Mouse (Mus musculus) monocyte, adult 5-6 weeks (primary cell): ENCODE results near the gene Tom1l2. TPM values are rescaled to one million over a fixed set of nuclear protein-coding genes. Genes with fewer than 3 reads are reported as not detected.

Experiments used
- ATAC-seq: fragments of 153-309, 156-312 bp; replicated peaks from 2 replicates; pipeline ENCODE4 v1.8.0; 2017; ENCODE audit warnings: mild to moderate bottlenecking; ENCODE audit not compliant: low TSS enrichment, insufficient number of reproducible peaks, severe bottlenecking, poor library complexity, low FRiP score
- total RNA-seq: library from RNA; stranded (forward); fragments of 200-1000, 200-491, 200-594 nt; gene quantifications from 3 replicates; pipeline ENCODE4 v1.2.3, GENCODE M21; 2017

Tom1l2 gene
- total RNA-seq, 1 experiment from 2014 or later, result 9.3 TPM

DNA sequence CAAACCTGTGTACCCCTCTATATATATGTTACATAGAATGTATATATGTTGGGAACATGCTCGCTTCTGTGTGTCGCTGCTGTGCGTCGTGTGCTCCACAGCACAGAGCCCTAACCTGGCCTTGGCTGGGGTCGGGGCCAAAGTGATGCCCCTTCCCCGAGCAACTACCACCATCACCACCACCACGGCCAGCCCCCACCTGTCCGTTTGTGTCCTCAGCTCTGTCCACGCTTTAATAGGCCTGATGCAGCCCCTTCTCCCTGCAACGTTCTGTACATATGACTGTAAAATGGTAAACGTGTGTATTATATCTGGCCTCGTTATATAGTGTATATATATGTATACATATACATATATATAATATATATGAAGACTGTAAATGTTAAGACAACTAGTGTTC lies 154.1 kb downstream of the Tom1l2 start:
- ATAC-seq, result no peak

DNA sequence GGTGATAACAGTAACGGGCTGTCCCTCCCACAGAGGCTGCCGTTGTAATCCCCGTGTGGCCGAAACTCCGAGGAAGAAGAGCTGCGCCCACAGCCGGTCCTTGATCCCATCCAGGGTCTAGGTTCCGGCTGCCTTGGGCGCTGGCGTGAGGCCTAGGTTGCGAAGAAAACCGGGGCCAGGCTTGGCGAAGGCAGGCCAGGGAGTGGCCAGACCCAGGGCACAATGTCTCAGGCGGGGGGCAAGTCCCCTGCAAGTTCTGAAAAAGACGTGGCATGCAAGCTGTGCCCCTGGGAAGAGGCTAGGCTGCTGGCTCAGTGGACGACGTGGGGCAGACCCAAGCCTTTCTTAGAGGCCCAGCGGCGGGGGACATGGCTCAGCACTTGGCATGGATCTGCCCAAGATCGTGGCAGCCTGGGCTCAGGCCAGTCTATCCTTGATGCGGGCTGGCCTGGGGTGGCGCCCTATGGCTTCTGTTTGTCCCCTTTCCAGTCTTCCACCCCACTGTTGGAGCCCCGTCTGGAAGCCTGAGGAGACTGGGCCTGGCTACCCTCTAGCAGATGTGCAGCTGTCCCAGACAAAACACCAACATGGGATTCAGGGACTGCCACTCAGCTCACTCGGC lies 154.6 kb downstream of the Tom1l2 start:
- ATAC-seq, result no peak

DNA sequence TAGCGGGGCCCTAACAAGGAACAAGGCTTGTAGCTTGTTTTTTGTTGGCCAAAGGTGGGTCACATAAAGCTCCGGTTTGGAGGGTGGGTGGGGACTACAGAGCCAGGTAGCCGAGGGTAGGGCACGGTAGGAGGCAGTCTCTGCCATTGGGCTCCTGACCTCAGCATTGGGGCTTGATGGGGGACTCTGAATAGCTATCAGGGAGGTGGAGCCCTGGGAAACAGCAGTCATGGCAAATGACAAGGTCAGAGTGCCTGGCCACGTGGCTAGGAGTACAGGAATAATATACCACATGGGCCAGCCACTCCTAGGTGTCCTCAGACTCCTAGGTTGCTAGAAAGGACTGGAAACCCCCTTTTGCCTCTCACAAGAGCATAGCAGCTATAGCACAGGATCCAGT lies 156.4 kb downstream of the Tom1l2 start:
- no peak for ATAC-seq

DNA sequence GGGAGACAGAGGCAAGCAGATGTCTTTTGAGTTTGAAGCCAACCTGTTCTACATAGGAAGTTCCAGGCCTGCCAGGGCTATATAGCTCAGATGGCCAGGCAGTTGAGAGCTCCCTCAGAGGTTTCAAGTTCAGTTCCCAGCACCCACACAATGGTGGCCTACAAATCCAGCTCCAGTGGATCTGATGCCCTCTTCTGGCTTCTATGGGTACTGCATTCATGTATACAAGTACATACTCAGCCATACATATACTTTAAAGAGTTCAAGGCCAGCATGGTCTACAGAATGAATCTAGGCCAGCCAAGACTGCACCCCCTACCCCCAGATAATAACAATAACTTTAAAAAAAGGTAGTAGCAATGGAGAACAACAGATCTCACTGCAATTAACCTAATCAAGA lies 157.6 kb downstream of the Tom1l2 start:
- ATAC-seq, result no peak

DNA sequence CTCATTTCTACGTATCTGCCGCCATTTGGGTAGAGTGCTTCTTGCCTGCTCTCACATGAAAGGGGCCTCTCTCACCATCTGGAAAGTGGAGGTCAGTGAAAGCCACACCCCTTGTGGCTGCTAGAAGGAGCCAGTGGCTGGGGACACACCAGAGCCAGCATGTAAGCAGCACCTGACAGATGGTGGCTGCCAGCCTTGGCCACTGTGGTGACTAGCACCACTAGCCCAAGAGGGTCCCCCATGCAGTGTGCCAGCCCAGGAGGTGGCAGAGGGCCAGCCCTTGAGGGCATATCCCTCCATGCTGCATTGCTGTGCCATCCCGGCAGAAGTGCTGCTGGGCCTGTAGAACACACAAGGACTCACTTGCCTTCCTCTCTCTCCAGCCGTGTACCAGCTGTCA lies 159.1 kb downstream of the Tom1l2 start:
- no peak for ATAC-seq

DNA sequence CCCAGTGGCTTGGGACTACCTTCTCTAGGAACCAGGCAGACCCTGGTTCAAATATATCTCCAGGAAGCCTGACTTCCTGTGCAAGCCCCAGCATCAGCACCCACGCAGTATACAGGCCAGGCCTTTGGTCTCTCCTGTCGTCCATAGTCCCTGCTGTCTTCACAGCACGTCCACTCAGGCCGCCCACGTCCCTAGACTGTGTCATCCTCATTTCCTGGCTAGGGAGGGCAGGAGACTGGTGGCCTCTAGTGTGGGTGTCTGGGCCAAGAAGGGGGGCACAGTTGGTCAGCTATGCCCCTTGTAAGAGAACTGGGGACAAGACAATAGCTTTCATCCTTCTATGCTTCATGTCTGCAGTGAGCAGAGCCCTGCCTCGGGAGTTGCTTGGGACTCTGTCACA lies 160.2 kb downstream of the Tom1l2 start:
- ATAC-seq, result no peak

DNA sequence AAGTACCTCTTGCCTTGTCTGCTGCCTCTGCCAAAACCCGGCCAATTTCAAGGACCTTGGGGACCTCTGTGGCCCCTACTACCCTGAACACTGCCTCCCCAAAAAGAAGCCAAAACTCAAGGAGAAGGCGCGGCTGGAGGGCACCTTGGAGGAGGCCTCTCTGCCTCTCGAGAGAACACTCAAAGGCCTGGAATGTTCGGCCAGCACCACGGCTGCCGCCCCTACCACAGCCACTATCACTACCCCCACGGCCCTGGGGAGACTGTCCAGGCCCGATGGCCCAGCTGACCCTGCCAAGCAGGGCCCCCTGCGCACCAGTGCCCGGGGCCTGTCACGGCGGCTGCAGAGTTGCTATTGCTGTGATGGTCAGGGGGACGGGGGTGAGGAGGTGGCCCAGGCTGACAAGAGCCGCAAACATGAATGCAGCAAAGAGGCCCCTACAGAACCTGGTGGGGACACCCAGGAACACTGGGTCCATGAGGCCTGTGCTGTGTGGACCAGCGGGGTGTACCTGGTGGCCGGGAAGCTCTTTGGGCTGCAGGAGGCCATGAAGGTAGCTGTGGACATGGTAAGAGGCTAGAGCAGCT lies 162.6 kb downstream of the Tom1l2 start:
- ATAC-seq, result no peak

DNA sequence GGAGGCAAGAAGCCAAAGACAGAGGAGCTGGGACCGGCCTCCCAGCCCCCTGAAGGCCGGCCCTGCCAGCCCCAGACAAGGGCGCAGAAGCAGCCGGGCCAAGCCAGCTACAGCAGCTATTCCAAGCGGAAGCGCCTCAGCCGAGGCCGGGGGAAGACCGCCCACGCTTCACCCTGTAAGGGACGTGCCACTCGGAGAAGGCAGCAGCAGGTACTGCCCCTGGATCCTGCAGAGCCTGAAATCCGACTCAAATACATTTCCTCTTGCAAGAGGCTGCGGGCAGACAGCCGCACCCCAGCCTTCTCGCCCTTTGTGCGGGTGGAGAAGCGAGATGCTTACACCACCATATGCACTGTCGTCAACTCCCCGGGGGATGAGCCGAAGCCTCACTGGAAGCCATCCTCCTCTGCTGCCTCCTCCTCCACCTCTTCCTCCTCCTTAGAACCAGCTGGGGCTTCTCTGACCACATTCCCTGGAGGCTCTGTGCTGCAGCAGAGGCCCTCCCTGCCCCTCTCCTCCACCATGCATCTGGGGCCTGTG lies 163.1 kb downstream of the Tom1l2 start:
- no peak for ATAC-seq

DNA sequence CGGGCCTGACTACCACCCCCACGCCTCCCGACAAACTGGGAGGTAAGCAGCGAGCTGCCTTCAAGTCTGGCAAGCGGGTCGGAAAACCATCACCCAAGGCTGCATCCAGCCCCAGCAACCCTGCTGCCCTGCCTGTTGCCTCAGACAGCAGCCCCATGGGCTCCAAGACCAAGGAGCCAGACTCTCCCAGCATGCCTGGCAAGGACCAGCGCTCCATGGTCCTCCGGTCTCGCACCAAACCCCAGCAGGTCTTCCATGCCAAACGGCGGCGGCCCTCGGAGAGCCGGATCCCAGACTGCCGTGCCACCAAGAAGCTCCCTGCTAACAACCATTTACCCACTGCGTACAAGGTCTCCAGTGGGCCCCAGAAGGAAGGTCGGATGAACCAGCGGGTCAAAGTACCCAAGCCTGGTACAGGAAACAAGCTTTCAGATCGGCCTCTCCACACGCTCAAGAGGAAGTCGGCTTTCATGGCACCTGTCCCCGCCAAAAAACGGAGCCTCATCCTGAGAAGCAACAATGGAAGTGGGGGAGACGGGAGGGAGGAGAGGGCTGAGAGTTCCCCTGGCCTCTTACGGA lies 164.3 kb downstream of the Tom1l2 start:
- ATAC-seq, result no peak

DNA sequence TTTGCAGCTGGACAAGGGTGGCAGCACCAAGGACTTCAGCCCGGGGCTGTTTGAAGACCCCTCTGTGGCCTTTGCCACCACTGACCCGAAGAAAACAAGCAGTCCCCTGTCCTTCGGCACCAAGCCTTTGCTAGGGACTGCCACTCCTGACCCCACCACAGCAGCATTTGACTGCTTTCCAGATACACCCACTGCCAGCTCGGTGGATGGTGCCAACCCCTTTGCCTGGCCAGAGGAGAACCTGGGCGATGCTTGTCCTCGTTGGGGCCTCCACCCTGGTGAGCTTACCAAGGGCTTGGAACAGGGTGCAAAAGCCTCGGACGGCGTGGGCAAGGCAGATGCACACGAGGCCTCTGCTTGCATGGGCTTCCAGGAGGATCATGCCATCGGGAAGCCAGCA lies 165.6 kb downstream of the Tom1l2 start:
- no peak for ATAC-seq

DNA sequence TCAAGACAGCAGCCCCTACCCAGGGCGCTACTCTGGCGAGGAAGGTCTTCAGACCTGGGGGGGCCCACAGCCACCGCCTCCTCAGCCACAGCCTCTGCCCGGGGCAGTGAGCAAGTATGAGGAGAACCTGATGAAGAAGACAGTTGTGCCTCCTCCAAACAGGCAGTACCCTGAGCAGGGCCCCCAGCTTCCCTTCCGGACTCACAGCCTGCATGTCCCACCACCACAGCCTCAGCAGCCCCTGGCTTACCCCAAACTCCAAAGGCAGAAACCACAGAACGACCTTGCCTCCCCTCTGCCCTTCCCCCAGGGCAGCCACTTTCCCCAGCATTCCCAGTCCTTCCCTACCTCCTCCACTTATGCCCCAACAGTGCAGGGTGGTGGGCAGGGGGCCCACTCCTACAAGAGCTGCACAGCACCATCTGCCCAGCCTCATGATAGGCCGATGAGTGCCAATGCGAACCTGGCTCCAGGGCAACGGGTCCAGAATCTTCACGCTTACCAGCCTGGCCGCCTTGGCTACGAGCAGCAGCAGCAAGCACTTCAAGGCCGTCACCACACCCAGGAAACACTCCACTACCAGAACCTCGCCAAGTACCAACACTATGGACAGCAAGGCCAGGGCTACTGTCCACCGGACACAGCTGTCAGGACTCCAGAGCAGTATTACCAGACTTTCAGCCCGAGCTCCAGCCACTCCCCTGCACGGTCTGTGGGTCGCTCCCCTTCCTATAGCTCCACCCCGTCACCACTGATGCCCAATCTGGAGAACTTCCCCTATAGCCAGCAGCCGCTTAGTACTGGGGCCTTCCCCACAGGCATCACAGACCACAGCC lies 167.1 kb downstream of the Tom1l2 start:
- ATAC-seq, result peak; percentile 82

DNA sequence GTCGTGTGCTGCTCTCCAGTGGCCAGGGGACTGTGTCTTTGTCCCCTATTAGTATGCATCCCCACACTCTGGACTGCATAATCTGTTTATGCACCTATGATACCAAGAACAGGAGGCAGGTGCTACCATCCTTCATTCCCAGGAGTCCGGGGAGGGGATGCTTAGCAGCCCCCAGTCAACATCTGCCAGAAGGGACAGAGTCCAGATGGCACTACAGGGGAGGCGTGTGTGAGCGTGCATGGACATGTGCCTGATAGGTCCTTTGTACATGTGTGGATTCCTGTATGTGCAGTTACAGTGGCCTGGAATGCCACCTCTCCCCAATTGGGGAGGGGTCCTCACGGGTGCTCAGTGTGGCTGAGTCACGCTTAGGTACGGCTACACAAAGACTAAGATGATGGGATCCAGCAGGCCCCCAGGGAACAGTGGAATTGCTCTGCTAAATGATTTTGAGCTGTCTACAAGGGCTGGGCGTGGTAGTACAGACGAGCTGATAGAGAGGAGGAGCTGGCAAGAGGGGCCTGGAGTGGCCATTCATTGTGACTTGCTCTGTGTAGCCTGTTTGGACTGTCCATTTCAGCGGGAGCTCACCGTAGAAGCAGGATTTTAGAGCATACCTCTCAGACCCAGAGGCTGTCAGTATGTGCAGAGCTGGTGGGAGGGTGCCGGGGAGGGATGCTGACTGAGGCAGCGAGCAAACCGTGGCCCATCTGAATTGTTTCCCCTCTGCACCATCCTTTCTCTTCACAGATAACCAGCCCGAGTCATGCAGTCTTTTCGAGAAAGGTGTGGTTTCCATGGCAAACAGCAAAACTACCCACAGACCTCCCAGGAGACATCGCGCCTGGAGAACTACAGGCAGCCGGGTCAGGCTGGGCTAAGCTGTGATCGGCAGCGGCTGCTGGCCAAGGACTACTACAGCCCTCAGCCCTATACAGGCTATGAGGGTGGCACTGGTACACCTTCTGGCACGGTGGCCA lies 168.1 kb downstream of the Tom1l2 start:
- no peak; the same call in 1 of the 2 replicates for ATAC-seq

DNA sequence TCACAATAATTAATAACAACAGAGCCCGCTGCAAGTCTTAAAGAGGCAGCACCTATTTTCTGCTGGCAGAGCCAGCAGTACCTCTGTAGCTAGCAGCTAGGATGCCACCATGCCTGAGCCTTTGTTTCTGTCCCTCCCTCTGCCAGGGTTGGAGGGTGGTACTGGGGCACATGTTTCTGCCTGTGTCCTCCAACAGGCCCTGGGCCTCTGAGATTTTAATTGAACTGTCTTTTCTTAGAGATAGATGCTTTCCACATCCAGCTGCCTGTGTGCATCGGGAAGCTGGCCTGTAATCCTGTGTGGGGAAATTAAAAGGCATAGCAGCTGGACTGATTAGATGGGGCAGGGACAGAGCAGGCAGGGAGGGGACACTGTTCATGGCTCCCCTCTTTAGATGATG lies 170.0 kb downstream of the Tom1l2 start:
- ATAC-seq, result no peak

DNA sequence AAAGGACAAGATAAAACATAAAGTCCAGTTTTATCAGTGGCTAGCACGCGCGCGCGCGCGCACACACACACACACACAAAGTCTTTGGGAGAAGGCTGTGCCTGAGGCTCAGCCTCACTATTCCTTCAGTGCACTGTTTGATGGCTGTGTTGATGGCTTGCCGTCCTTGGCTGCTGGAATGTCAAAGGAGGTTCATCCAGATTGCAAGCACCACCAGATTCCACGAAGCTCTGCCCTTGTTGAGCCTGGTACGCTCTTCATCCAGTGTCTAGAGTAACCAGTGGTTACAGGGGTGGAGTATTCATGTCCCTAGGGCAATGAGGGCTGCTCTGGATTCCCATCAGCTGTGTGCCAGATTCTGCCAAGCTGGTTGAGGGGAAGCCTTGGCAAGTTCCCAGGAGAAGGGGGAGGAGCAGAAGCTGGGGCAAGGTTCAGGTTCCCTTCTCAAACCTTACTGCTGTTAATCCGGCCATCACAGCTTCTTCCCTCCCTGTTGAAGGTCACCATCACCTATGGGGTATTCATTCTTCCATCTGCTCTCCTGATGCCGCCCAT lies 170.5 kb downstream of the Tom1l2 start:
- no peak for ATAC-seq

DNA sequence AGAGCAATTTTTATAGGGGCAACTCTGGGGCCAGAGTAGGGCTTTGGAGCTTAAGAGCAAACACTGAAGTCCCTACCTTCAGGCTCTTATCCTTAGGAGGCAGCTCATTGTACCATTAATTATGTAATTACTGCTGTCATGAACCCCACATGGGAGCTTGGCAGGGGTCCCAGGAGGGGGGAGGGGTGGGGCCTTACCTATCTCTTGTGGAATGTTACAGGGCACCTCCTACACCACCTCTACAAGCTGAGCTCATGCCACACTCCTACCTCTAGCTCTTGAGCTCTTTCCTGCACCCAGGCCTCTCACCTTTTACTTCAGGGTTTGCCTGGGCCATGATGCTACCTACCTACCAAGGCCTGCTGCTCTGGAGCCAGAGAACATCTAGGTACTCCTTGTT lies 174.2 kb downstream of the Tom1l2 start:
- no peak for ATAC-seq

DNA sequence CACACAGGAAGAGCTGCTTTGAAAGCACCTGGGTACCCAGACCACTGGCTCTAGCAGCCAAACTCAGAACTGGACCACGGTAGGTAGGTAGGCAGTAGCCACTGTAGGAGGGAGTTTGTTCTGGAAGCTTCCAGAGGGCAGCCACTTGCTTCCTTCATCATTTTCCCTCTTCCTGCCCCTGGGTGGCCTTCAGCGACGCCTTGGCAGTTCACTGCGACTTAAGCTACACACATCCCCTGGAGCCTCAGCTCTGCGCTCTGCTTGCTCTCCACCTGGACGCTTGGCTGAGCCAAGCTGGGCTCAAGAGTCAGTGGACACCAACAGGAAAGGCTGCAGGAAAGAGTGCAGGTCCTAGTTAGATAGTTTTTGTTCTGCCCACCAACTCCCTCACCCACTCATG lies 174.7 kb downstream of the Tom1l2 start:
- ATAC-seq, result no peak

DNA sequence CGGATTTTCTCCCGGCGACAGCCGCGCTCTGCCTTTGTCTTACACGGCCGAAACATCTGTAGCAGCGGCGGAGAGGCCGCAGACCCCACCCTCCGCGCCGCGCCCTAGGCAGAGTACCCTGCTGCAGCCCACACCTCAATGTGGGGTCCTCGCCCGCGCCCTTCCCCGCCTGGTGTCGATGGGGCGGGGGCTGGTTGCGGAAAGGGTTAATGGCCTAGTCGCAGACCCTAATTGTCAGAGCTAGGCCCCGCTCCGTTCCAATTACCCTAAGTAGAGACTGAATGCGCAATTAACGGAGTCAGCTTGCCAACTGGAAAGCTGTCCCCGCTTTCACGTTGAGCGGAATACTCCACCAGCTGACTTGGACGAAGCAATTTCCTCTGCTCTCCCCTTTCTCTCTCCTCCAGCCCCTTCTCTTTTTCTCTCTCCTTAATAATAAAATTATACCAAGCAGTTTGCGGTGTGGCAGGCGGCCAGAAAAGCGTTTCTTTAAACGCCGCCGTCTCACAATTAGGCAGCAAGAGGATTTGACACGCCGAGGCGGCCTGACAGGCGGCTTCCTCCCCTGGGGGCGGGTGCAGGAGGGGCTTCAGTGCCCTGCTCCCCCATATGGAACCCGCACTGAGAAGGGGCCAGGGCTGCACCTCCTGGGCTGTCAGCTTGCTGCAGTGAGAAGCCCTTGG lies 175.6 kb downstream of the Tom1l2 start:
- ATAC-seq, result no peak
